Mouse (Mus musculus): ENCODE results near the gene Nfic. TPM values are rescaled to one million over a fixed set of nuclear protein-coding genes. Genes with fewer than 3 reads are reported as not detected.

Nfic gene
- polyA plus RNA-seq, 1 experiment from 2014 or later = 29.2 TPM

GRCm38 (mm10) chr10:81387716-81388115 lies 67.7 kb downstream of the Nfic start:
- ATAC-seq = no peak
- Histone ChIP-seq H3K9ac (ENCODE audit: low read depth, low read length) (no peak overlapping the region), H3K4me2 (replicated peaks; ENCODE audit: low read depth) (no peak overlapping the region), H3K36me3 (ENCODE audit: control insufficient read depth, insufficient read depth) (peaks cover 34% of the 10 kb centered on the region), H3K4me1 (replicated peaks; ENCODE audit: control insufficient read depth, insufficient read depth, low read length) (peaks cover 3% of the 10 kb centered on the region; the same call in 1 of the 2 replicates), H3K27me3 (replicated peaks; ENCODE audit: control insufficient read depth, insufficient read depth, low read length) (no peaks in the 10 kb centered on the region), H3K4me3 (ENCODE audit: low read depth, low read length) (no peak overlapping the region), H3K27ac (ENCODE audit: low read depth, low read length) (0 out of 2 replicates have a peak overlapping the region, but pooled peaks have one; percentile 4), H3K9me3 (ENCODE audit: control insufficient read depth) (no peaks in the 10 kb centered on the region)
- no peak for TF ChIP-seq CTCF (IDR thresholded peaks at IDR 0.05; ENCODE audit: low read depth)
- 93% methylated on average over 20 of the region's 20 CpGs for WGBS

DNA sequence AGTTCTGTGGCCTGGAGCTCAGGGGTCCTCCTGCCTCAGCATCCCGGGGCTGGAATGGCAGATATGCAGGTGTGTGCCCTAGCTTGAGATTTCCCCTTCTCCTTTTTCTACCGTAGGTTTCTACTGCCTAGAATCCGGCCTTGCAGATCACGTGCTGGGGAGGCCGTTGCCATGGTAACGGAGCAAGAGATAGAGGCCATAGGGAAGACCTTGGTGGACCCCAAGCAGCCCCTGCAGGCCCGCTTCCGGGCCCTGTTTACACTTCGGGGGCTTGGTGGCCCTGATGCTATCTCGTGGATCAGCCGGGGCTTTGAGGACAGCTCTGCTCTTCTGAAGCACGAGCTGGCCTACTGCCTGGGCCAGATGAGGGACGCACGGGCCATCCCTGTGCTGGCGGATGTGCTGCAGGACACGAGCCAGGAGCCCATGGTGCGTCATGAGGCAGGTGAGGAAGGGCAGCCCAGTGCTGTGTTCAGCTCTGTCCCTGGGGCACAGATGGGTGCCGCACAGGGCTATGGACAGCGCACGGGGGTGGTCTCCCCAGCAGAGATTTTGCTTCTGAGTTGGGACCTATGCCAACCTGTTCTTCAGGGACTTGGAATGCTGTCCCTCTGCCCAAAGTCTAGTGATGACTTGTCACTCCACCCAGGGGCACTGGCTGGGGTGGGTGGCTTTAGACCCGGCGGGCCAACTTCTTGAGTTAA lies 69.7 kb downstream of the Nfic start:
- Histone ChIP-seq H3K27ac (ENCODE audit: low read depth, low read length) (no peak overlapping the region), H3K4me3 (ENCODE audit: low read depth, low read length) (peak overlapping the region; percentile 81; the same call in 1 of the 2 replicates), H3K4me2 (replicated peaks; ENCODE audit: low read depth) (peak overlapping the region; percentile 76), H3K9me3 (ENCODE audit: control insufficient read depth) (no peaks in the 10 kb centered on the region), H3K27me3 (replicated peaks; ENCODE audit: control insufficient read depth, insufficient read depth, low read length) (no peaks in the 10 kb centered on the region), H3K36me3 (ENCODE audit: control insufficient read depth, insufficient read depth) (peaks cover 30% of the 10 kb centered on the region), H3K4me1 (replicated peaks; ENCODE audit: control insufficient read depth, insufficient read depth, low read length) (0 out of 2 replicates have a peak, but pooled peaks cover 3% of the 10 kb centered on the region), H3K9ac (ENCODE audit: low read depth, low read length) (peak overlapping the region; percentile 76; the same call in 1 of the 2 replicates)
- TF ChIP-seq CTCF (IDR thresholded peaks at IDR 0.05; ENCODE audit: low read depth) = no peak
- ATAC-seq = no peak
- WGBS = 61% methylated on average over 22 of the region's 22 CpGs

GRCm38 (mm10) chr10:81384605-81384982 lies 70.8 kb downstream of the Nfic start:
- 0% methylated on average over 19 of the region's 19 CpGs for WGBS
- H3K4me1 ChIP-seq (replicated peaks; ENCODE audit: control insufficient read depth, insufficient read depth, low read length) = 0 out of 2 replicates have a peak, but pooled peaks cover 3% of the 10 kb centered on the region
- H3K9ac ChIP-seq (ENCODE audit: low read depth, low read length) = peak overlapping the region; percentile 76
- peak overlapping the region; percentile 76 for H3K4me2 ChIP-seq (replicated peaks; ENCODE audit: low read depth)
- TF ChIP-seq CTCF (IDR thresholded peaks at IDR 0.05; ENCODE audit: low read depth) = peak; percentile 1; the same call in 1 of the 2 replicates
- ATAC-seq = peak; percentile 12; the same call in 1 of the 2 replicates
- H3K27me3 ChIP-seq (replicated peaks; ENCODE audit: control insufficient read depth, insufficient read depth, low read length) = no peaks in the 10 kb centered on the region
- no peaks in the 10 kb centered on the region for H3K9me3 ChIP-seq (ENCODE audit: control insufficient read depth)
- H3K36me3 ChIP-seq (ENCODE audit: control insufficient read depth, insufficient read depth) = peaks cover 30% of the 10 kb centered on the region
- H3K27ac ChIP-seq (ENCODE audit: low read depth, low read length) = peak overlapping the region; percentile 82
- H3K4me3 ChIP-seq (ENCODE audit: low read depth, low read length) = peak overlapping the region; percentile 81

DNA sequence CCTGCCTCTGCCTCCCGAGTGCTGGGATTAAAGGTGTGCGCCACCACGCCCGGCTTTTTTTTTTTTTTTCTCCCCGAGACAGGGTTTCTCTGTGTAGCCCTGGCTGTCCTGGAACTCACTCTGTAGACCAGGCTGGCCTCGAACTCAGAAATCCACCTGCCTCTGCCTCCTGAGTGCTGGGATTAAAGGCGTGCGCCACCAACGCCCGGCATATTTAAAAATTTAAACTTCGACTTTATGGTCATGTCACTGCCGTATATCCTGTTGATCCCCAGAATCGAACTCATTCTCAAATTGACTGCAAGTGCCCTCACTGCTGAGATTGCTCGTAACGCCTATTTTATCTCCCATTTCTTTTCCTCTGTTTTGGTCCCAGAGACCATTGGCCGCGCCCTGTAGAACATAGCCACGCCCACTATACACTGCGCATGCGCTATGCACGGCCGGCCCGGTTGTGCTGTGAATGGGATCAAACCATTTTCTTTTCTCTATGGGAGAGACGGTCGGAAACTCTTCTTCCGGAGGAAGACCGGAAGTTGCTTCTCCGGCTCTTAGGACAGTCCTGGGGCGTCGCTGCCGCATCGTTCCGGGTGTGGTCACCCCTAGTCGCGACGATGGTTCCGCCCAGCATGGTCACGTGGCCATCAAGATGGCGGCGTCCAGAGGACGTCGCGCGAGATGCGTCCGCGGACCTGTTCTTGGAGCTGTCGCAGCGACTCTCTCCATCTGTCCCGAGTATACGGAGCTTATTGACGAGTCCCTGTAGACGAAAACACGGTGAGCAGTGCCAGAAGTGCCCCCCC lies 71.4 kb downstream of the Nfic start, which contains the start of the genes Dohh and Gm48551:
Gene Dohh (plus strand): TSS at position 627 of the 803 bp plus-strand sequence.
Gene Gm48551 (plus strand): TSS at position 665 of the 803 bp plus-strand sequence.
- Histone ChIP-seq H3K27ac (ENCODE audit: low read depth, low read length) (peak within 1 kb of the TSS; percentile 82), H3K4me2 (replicated peaks; ENCODE audit: low read depth) (peak within 1 kb of the TSS; percentile 76), H3K4me3 (ENCODE audit: low read depth, low read length) (peak within 1 kb of the TSS; percentile 81), H3K9me3 (ENCODE audit: control insufficient read depth) (no peaks in the 10 kb centered on the region), H3K4me1 (replicated peaks; ENCODE audit: control insufficient read depth, insufficient read depth, low read length) (0 out of 2 replicates have a peak, but pooled peaks cover 3% of the 10 kb centered on the region), H3K9ac (ENCODE audit: low read depth, low read length) (peak within 1 kb of the TSS; percentile 76), H3K36me3 (ENCODE audit: control insufficient read depth, insufficient read depth) (peaks cover 30% of the 10 kb centered on the region), H3K27me3 (replicated peaks; ENCODE audit: control insufficient read depth, insufficient read depth, low read length) (no peaks in the 10 kb centered on the region)
- TF ChIP-seq CTCF (IDR thresholded peaks at IDR 0.05; ENCODE audit: low read depth) = peak; percentile 12; the same call in 1 of the 2 replicates
- 3% methylated on average over 51 of the region's 54 CpGs for WGBS
- ATAC-seq = peak; percentile 90

- ATAC-seq = no peak
- Histone ChIP-seq H3K4me2 (replicated peaks; ENCODE audit: low read depth) (no peak overlapping the region), H3K4me3 (ENCODE audit: low read depth, low read length) (no peak overlapping the region), H3K4me1 (replicated peaks; ENCODE audit: control insufficient read depth, insufficient read depth, low read length) (peaks cover 7% of the 10 kb centered on the region), H3K27ac (ENCODE audit: low read depth, low read length) (0 out of 2 replicates have a peak overlapping the region, but pooled peaks have one; percentile 21), H3K27me3 (replicated peaks; ENCODE audit: control insufficient read depth, insufficient read depth, low read length) (no peaks in the 10 kb centered on the region), H3K9ac (ENCODE audit: low read depth, low read length) (no peak overlapping the region), H3K36me3 (ENCODE audit: control insufficient read depth, insufficient read depth) (peaks cover 14% of the 10 kb centered on the region; the same call in 1 of the 2 replicates), H3K9me3 (ENCODE audit: control insufficient read depth) (no peaks in the 10 kb centered on the region)
- TF ChIP-seq CTCF (IDR thresholded peaks at IDR 0.05; ENCODE audit: low read depth) = no peak
- 28% methylated on average over 5 of the region's 5 CpGs for WGBS
Observed at GRCm38 (mm10) chr10:81382039-81382438, 73.4 kb downstream of the Nfic start.
